Mouse (Mus musculus): ENCODE results near the gene Uck1.

Gene Uck1

GRCm38 (mm10) chr2:32218541-32219334, 41.2 kb downstream of the Uck1 start:
- DNase-seq (ENCODE audit: low read depth) = no peak

GRCm38 (mm10) chr2:32218113-32218512, 41.8 kb downstream of the Uck1 start:
- no peak for DNase-seq (ENCODE audit: low read depth)

GRCm38 (mm10) chr2:32217656-32218055, 42.3 kb downstream of the Uck1 start:
- DNase-seq (ENCODE audit: low read depth) = no peak

- no peak for DNase-seq (ENCODE audit: low read depth)
Measured at GRCm38 (mm10) chr2:32216506-32216905, 43.5 kb downstream of the Uck1 start.

- no peak for DNase-seq (ENCODE audit: low read depth)
Measured at GRCm38 (mm10) chr2:32215576-32215975, 44.4 kb downstream of the Uck1 start.

- no peak for DNase-seq (ENCODE audit: low read depth)
Measured at GRCm38 (mm10) chr2:32213000-32213399, 47.0 kb downstream of the Uck1 start.

GRCm38 (mm10) chr2:32211689-32212088, 48.3 kb downstream of the Uck1 start:
- no peak for DNase-seq (ENCODE audit: low read depth)

GRCm38 (mm10) chr2:32207682-32208081, 52.3 kb downstream of the Uck1 start:
- DNase-seq (ENCODE audit: low read depth) = no peak

Data from c-Kit-positive CD71-negative TER-119-negative erythroid progenitor cells, embryonic 14.5 days (primary cell).